18 mouse cellular contexts compared by ENCODE assay signal in the genomic region with DNA sequence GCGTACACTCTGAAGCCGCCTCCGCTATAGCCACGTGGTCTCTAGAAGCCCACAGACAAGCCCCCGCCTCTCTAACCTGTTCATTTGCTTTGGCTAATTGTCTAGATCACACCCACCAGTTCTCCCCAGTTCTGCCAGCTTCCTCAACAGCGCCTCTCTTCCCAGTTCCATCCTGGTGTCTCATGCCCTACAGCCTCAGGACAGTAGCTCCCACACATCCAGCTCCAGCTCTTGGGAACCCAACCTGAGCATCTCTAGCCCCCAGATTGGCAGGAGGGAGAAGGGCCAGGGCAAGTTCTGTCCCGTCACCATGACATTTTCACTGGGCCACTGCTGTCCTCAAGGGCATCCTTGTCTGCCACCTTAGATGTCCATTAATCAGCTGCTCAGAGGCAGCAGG. TPM values are rescaled to one million over a fixed set of nuclear protein-coding genes. Genes with fewer than 3 reads are reported as not detected.
A peak's percentile ranks its signal among the peaks of the same experiment; 100 is the strongest.
DNase-seq lines count a peak whose midpoint lies in the region; TF ChIP-seq lines count a peak whose summit lies in the region.
"Had no signal": no experiment of that assay in that cellular context is flagged by ENCODE, and none has a peak within 500 bp of the region (broad histone marks: within the 10 kb centered on the region; RNA-seq: fewer than 3 reads in every experiment).

No protein-coding gene starts in this region.

- peak; percentile 100 for DNase-seq in fat pad, adult 2 months (ENCODE audit: extremely low read depth, low read depth, low spot score)
- peak; percentile 100 for DNase-seq in gonadal fat pad, adult 2 months (ENCODE audit: low read depth)
- no peak for DNase-seq in layer of hippocampus, adult 2 months (ENCODE audit: low spot score in 2 of 2)
- no peak for DNase-seq in thymus, postnatal 0 days (ENCODE audit: low spot score)
- DNase-seq: adrenal gland, adult 2 months; adrenal gland, adult 8-10 months; adrenal gland, postnatal 10 days; adrenal gland, postnatal 14 days; adrenal gland, postnatal 25 days; adrenal gland, postnatal 36 days; B cell, adult 2 months; cerebellum, adult 11 months; cerebellum, adult 11-12 months; cerebellum, adult 18-20 months had no signal

- TF ChIP-seq CTCF in layer of hippocampus, adult 2 months (conservative IDR thresholded peaks at IDR 0.05), result no peak

- no peak overlapping the region for H3K4me3 ChIP-seq in layer of hippocampus, adult 2 months

- H3K27ac ChIP-seq in layer of hippocampus, adult 2 months, result no peak overlapping the region

RNA-seq across cellular contexts. Expression of gene Pitx2, which starts 29.3 kb away (rescaled TPM):
- 0.28 and 1.5 TPM in 2 replicates for polyA plus RNA-seq in gonadal fat pad, adult 2 months (2012; rRNA removed)
- total RNA-seq in layer of hippocampus, adult 2 months (2021), result not detected
- polyA plus RNA-seq in thymus, postnatal 0 days (2015; fragmentation: Nextera tagmentation; extraction: Ambion mirVana), result 0.20 and 0.40 TPM in 2 replicates
- total RNA-seq: adrenal gland, postnatal 14 days; adrenal gland, postnatal 36 days; CH12.LX; MEL had no signal
- polyA plus RNA-seq: activated CD4-positive, CD25-positive, alpha-beta regulatory T cell, adult 4 months; G1E had no signal

Comparison
In these comparisons a context has a peak if more than half of its experiments do, and no peak if none do; other contexts are left out.
1. DNase-seq: peak in fat pad, adult 2 months (single experiment) and gonadal fat pad, adult 2 months (single experiment); none in layer of hippocampus, adult 2 months (0 of 2) and thymus, postnatal 0 days (single experiment).